Mouse (Mus musculus) A20 (cell line): ENCODE measurements around the gene Atp2b4.
"Not testable (repeated sequence)": the region's sequence is repeated elsewhere in the genome, so short reads cannot be mapped to it uniquely, and the experiment has no call there.

Experiments used
- DNase-seq: peaks from one replicate; pipeline ENCODE4 v3.0.0-alpha.2; 2011; ENCODE audit warnings: low read depth, low spot score

Gene Atp2b4

DNA sequence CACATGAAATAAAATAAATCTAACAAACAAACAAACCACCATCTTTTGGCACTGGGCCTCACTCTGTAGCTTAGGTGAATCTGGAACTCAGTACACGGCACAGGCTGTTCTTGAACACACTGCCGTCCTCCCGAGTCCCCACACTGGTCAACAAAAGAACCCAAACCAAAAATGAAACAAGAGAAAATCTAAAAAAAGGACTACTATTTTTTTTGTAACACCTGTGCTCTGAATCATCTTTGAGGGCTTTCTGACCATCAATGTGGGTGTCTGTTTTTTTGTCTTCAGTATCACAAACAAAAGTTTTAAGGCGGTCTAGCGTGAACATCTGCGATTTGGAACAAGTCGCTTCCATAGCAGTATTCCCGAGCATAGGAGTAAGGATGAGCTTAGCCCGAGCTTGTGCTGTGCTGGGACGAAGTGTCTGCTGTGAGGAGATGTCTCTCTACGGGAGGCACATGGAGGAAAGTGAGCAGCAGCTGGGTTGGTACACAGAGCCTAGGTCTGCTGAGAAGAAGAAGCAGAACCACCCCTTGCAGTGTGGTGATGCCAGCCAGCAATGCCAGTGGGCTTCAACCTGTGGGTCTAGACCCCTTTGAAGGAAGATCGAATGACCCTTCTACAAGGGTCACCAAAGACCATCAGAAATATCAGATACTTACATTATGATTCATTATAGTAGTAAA, 102.8 kb downstream of the Atp2b4 start:
- DNase-seq = peak; percentile 88

DNA sequence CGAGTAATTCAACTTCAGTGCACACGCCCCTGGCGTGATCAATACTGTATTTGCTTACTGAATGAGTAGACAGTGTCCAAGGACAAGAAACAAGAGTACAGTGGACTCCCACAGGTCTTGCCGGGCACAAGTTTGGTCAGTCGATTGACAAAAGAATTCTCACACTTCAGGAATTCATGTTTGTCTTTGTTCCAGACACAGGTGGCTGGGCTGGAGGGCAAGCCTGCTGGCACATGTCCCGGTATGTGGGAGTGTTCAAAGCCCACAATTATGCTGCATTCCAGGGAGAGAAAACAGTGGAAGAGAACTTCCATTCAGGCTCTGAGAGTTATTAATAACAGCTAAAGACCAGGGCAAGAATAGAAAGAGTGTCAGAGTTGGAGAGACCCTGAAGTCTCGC, 104.9 kb downstream of the Atp2b4 start:
- no peak for DNase-seq

DNA sequence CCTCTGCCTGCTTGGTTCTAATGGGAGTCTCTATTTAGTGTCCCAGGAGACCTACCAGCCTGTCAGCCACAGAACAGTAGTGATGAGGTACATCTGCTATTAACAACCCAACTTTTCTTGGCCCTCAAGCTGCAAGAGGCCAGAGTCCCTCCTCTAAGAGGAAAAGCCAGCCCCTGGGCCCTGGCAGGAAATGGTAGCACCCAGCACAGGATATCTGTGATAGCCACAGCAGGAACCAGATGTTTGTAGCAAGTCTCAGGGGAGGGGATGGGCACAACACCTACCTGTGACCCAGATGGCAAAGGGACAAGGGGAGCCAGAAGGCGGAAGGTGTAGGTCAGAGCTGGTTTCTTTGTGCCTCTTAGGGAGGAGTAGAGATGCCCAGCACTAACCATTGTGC, 106.0 kb downstream of the Atp2b4 start:
- DNase-seq = peak; percentile 86

DNA sequence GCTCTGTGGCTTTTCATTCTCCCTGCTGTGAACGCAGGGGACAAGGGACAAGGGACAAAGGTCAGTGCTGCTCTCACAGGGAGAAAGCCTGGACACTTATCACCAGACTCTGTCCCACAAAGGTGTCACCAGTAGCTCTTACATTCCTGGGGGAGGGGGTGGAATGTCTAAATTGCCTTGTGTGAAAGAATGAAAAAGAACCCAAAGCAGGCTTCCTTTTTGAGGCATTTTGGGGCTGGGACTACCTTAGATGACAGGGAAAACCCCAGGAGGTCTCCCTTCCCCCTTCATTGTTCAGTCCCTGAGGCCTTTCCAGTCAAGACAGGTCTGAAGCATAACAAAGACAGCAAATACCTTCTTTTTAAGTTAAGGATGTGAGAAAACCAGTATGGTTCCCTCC, 106.5 kb downstream of the Atp2b4 start:
- DNase-seq = no peak

DNA sequence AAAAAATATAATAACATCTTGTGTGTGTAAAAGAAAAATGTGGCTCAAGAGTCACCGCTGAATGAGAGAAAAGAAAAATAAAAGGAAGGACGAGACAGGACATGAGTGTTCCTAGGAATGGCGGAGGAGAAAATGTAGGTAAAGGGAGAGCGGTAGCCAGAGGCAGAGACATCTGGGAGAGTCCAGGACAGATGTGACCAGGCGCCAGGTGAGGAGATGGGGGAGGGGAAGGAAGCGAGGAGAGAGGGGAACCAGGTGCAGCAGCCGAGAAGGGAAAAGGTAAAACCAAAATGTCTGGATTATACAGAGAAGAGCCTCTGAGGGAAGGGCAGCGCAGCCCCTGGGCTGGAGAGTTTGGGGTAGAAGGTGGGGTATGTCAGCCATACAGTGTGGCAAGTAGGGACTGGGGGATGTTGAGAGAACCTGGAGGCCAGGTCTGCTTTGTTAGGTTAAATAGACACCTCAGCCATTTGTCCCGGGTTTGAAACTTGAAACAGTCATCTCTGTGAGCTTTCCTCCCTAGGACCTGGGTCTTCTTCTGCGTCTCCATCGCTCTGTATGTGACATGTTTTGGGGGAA, 107.2 kb downstream of the Atp2b4 start:
- DNase-seq = peak; percentile 19

DNA sequence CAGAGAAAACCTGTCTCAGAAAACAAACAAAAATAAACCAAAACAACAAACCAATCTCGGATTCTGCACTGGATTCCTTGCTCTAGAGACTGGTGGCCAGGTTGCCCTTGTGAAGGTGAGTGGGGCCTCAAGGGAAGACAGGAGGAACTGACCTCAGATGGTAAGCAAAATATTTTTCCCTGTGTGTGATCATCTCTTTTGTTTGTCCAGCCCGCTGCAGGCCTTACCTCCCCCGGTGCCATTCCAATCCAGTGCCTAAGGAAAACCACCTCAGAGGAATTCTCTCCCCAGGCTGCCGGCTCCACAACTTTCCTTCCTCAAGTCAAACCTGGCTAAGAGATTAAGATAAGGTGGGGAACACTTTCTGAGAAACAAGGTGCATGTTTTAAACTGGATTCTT, 108.6 kb downstream of the Atp2b4 start:
- no peak for DNase-seq

DNA sequence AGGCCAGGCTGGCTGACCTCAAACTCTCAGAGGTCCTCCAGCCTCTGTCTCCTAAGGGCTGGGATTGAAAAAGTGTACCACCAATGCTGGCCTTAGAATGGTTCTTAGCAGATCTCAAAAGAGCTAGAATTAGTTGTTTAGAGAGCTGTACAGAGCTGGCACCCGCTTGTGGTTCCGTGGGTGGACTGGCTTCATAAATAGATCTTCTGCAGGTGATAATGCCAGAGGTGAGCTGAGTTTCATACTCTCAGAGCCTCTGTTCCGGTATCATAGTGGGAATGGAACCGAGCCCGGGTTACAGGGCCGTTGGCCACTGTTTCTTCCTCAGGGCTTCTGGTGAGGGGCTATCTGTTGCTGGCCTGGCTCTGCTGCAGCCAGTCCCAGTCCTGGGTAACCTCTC, 109.8 kb downstream of the Atp2b4 start:
- DNase-seq = no peak

DNA sequence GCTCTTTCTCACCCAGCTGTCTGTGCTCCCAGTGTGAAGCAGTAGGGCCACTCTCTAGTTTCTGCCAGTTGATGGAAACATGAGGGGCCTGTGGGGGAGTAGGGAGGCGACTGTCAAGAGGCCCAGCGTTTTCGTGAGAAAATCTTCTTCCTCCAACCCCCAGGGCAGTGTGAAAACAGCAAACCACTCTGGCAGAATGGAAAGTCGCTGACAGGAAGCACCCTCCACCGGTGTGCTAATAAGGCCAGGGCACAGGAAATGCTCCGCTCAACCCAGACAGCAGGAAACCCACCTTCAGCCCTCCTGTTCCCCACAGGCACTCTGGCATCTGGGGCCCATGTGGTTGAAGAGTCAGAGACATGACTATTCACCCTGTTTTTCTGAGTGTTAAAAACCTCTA, 110.9 kb downstream of the Atp2b4 start, which contains the start of gene Lax1:
Gene Lax1, minus strand, starts transcription at position 212 of the 400 bp plus-strand sequence.
- peak; percentile 63 for DNase-seq

DNA sequence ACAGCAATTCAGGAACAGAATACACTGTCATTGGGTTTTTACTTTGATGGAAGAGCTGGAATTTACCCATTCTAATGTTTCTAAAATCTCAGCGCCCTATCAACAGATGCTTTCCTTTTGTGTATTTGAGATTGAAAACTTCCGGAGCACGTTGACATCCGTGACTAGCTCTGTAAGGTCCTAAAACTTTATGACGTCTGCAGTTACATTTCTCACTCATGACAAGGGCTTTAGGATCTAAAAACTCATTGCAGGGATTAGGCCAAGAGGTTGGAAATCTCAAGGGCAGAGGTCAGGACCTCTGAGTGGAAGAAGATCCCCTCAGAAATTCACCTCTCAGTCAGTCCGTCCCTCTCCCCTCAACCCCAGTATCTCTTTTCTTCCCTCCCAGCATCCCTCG, 112.5 kb downstream of the Atp2b4 start:
- no peak for DNase-seq

DNA sequence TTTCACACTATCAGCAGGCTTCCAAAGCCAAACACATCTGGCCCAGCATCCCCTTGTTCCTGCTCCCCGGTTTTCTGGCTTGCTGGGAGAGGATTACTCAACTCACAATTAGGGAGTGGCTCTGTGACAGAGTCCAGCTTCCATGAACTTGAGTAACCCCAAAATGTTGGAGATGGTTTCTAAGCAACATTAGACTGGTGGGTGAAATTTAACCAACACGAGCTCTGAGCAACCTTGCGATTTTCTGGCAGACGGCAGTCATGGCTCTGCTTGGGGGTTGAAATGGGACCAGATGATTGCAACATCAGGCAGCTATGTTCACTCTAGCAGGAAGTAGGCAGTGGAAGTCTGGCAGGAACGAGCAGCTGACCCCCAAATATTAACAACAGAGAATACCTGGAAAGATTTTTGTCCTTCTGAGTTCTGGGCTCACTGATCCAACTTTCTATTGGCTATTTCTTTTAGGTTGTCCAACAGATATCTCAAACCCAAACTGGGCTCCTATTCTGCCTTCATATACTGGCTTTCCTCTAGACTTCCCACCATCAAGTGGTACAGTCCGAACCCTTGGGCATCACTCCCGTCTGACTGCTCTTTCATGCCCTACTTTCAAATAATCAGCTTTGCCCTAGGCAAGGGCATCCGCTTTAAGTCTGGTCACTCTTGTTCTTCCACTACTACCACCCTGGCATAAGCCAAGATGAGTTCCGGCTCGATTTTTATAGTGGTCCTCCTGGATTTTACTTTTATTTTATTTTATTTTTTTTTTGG, 114.9 kb downstream of the Atp2b4 start:
- DNase-seq = no peak

DNA sequence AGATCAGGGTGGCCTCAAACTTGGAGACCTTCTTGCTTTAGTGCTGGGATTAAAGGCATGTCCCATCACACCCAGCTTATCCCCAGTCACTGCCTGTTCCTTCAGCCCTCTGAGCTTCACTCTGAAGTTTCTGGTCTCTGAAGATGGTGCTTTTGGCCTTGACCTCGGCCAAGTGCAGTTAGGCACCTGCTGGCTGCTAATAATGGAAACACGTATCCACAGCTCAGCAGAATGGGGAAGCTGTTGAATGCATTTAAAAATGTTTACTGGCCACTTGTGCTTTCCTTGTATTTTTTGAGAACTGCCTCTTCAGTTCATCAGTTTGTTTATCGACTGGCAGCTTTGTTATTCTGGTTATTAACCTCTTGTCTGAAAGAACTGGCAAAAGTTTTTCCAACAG, 129.0 kb downstream of the Atp2b4 start:
- peak; percentile 73 for DNase-seq

DNA sequence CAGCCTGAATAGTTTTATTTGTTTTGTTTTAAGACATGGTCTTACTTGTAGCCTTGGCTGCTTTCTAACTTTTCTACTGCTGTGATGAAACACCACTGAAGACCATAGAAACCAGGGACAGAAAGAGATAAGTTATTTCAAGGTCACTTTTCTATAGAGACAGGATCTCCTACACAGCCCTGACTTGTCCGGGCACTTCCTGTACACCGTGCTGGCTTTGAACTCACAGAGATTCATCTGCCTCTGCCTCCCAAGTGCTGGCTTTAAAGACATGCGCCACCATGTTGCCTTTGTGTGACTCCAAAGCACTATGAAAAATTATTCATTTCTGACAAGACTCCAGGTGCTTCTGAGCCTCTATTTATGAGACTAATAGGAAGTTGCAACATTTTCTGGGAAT, 129.6 kb downstream of the Atp2b4 start:
- DNase-seq = peak; percentile 31

DNA sequence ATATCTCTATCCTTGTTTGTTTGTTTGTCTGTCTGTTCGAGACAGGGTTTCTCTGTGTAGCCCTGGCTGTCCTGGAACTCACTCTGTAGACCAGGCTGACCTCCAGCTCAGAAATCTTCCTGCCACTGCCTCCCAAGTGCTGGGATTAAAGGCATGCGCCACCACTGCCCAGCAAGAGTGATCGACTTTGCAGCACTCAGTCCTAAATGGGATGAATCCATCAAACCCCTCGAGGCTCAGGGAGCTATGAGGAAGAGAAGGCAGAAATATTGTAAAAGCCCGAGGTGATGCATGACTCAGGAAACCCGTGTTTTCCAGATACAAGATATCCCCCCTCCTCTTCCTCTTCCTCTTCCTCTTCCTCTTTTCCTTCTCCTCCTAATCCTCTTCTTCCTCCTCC, 130.1 kb downstream of the Atp2b4 start:
- DNase-seq = no peak

DNA sequence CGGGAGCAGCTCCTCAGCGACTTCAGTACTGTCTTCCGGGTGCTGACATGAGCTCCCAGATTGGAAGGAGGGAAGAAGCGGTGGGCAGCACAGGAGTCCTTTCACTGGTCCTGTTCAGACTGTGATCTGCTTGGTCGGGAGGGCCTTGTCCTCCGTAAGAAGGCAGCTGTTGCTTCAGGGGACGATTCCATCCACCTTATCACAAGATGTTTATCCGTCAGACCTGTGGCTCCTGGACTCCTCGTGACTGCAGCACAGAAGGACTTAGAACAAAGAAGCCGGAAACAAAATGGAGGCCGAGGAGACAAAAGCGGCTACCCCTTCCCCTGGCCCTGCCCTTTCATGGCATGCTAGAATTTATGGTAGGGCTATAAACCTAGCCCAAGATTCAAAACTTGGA, 130.7 kb downstream of the Atp2b4 start:
- no peak for DNase-seq

DNA sequence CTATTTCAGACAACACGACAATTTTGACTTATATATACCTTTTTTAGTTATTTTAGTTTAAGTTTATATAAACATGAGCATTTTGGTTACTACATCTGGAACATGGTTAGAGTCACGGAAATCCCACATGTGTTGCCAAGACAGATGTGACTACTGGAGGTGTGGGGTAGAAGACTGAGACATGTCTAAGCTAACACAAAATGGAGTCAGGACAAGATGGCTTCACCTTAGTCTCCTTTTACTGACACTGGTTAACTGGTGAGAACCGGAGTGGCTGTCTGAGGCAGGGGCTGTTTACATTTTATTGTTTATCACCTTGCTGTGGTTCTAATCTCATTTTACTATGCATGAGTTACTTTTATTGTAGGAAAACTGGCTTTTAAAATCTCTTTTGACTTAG, 132.2 kb downstream of the Atp2b4 start:
- DNase-seq = no peak

DNA sequence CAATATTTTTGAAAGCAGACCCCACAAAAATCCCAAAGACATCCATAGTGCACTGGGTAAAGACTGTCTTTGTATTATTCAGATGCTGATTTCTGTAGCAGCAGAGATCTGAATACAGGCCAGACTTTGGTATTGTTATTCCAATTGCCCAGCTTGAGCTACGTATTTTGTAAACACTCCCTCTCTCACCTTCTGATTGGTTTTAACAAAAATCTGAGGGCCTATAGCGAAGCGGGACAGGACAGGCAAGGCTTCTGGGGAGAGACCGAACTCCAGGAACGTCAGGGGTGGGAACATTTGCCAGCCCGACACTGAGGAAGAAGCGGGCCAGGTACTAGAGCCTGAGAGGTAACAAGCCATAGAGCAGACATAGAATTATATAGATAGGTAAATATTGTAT, 133.1 kb downstream of the Atp2b4 start:
- DNase-seq = no peak

DNA sequence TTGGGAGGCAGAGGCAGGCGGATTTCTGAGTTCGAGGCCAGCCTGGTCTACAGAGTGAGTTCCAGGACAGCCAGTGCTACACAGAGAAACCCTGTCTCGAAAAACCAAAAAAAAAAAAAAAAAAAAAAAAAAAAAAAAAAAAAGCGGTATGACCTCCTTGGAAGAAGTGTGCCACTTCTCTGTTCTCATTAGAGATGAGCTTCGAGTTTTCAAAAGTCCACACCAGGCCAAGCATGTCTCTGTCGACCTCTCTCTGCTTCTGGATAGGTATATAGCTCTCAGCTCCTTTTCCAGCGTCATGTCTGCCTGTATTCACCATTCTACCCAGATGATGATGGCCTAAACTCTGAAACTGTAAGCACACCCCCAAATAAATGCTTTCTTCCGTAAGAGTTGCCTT, 135.1 kb downstream of the Atp2b4 start:
- DNase-seq = not testable (repeated sequence)

DNA sequence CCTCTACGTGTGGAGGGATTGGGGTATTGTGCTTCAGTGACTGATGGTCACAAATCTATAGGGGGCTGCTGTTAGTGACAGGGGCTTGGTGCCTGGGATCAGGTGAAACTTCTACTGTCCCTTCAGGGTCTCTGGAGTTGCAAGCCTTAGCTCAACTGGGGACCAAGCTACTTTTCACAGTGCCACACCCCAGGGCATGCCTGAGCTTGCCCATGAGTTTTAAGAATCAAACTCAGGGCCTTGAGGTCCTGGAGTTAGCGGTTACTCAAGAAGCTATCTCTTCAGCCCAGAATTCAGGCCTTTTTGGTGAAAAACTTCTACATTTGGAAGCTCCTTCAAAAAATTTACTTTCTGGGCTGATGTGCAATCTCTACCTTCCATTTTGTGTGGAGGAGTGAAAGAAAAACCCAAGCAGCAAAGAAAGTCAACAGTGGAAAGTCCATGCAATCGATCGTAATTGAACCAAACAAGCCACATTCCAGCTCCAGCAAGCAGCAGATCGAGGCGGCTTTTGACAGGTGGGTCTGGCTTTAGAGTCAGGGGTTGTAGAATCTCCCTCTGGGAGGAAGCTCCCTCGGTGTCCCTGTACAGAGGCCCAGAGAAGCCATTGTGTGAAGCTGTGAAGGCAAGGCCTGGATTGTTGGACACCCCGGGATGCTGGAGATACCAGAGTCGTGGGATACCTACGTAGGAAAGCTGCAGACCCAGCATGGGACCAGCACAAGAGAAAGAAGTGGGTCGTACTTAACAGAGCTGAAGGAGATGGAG, 136.5 kb downstream of the Atp2b4 start:
- no peak for DNase-seq

DNA sequence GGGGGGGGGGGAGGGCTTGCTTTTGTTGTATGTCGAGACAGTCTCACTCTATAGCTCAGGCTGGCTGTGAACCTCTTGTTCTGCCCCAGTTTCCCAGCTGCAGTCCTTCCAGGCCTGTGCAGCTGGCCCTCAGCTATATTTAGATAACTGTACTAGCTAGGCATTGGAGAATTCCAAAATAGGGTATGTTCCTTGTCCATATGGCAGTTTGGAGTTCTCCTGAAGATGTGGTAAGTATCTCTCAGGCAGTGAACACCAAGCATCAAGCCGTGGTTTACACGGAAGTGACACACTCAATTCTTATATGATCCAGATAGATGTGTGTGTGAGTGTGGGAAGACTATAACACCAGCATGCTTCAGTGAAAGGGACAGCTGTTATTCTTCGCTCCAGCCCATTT, 137.4 kb downstream of the Atp2b4 start:
- no peak for DNase-seq

DNA sequence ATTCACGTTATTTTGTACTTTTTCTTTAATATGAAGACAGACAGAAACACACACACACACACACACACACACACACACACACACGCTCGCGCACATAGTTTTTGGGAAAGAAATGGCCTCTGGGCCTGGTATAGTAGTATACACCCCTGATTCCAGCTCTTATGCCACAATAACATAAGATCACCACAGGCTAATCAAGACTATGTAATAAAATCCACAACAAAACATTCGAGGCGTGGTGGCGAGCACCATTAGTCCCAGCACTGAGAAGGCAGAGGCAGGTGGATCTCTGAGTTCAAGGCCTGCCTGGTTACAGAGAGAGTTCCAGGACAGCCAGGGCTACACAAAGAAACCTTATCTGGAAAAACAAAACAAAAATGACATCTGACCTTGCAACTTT, 137.9 kb downstream of the Atp2b4 start:
- DNase-seq = no peak

DNA sequence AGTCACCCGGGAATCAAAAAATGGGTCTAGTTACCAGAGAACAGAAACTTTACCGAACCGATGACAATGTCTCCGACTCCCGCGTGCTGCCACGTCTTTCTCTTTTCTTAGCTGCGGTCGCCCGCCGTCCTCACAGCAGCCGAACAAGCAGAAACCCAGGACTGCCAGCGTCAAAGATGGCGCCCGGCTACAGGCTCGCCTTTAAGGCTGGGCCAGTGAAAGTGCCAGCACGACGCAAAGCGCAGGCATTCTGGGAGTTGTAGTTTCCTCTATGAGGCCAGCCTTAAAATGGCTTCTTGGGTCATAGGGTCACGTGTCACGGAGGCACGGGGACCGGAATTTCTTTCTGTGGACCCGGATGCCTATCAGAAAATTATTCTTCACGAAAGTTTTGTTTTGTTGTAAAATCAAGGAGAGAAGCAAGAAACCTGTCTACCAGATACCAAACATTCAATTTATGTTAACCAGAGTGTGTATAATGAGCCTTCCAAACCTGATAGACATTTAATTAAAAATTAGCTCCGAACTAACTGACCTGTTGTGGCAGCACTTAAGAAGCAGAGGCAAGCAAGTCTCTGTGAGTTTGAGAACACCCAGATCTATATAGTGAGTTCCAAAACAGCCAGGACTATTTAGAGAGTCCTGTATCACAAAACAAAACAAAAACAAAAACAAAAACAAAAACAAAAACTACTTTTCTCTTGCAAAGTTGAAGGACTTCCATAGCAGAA, 139.5 kb downstream of the Atp2b4 start, which contains the start of gene Gm38394:
Gene Gm38394, minus strand, starts transcription at position 116 of the 731 bp plus-strand sequence.
- peak; percentile 95 for DNase-seq
